Mouse (Mus musculus) liver, postnatal 0 days (tissue): ENCODE measurements at regions not wholly inside any gene's neighbourhood (a gene's known extent, or its start where the extent isn't known, plus 50 kb on each side); places are given as distances from the start of the nearest gene placed in this dataset.

ENCODE experiments used
- ATAC-seq: fragments of 200-750 bp; cut with Nextera tagmentation; 2 replicates; pipeline ENCODE4 v1.8.0; 2017; ENCODE audit warnings: mild to moderate bottlenecking, moderate library complexity
- DNase-seq: peaks from one replicate; pipeline ENCODE4 v3.0.0-alpha.2; 2016
- H3K27ac ChIP-seq: fragments of 300-500 bp; sonication (generic); 2 replicates; pipeline ENCODE4 v1.5.1; 2014; ENCODE audit warnings: antibody characterized with exemption, moderate library complexity, mild to moderate bottlenecking, low read depth
- H3K27me3 ChIP-seq: fragments of 300-500 bp; sonication (generic); 2 replicates; pipeline ENCODE4 v1.6.1; 2014; ENCODE audit warnings: low read length, control low read depth, mixed read lengths; ENCODE audit not compliant: insufficient read depth
- H3K36me3 ChIP-seq: fragments of 300-500 bp; sonication (generic); replicated peaks from 2 replicates; pipeline ENCODE4 v1.6.1; 2014; ENCODE audit warnings: mild to moderate bottlenecking, control low read depth, low read length, moderate library complexity, mixed read lengths; ENCODE audit not compliant: insufficient read depth
- H3K4me1 ChIP-seq: fragments of 300-500 bp; sonication (generic); 2 replicates; pipeline ENCODE4 v1.6.1; 2014; ENCODE audit warnings: antibody characterized with exemption, mild to moderate bottlenecking, control low read depth; ENCODE audit not compliant: insufficient read depth
- H3K4me2 ChIP-seq: fragments of 300-500 bp; sonication (generic); 2 replicates; pipeline ENCODE4 v1.6.1; 2014; ENCODE audit warnings: low read depth, mild to moderate bottlenecking, low read length, moderate library complexity, mixed read lengths
- H3K4me3 ChIP-seq: fragments of 300-500 bp; sonication (generic); 2 replicates; pipeline ENCODE4 v1.5.1; 2014; ENCODE audit warnings: low read depth, low read length
- H3K9ac ChIP-seq: fragments of 300-500 bp; sonication (generic); replicated peaks from 2 replicates; pipeline ENCODE4 v1.6.1; 2014; ENCODE audit warnings: mild to moderate bottlenecking, moderate library complexity
- H3K9me3 ChIP-seq: fragments of 300-500 bp; sonication (generic); 2 replicates; pipeline ENCODE4 v1.6.1; 2016; ENCODE audit warnings: mild to moderate bottlenecking, control low read depth, low read length, mixed read lengths
- CTCF ChIP-seq: sonication (generic); IDR thresholded peaks from 2 replicates; pipeline ENCODE4 v1.5.1; 2016; ENCODE audit warnings: antibody characterized with exemption, low read depth
- EP300 ChIP-seq: IDR thresholded peaks from 2 replicates; pipeline ENCODE4 v1.6.1; 2016; ENCODE audit warnings: antibody characterized with exemption, low read depth, mild to moderate bottlenecking
- WGBS: fragments of 180-500 bp; shearing (Covaris S2); extraction: QIAGEN DNeasy Blood & Tissue Kit; methylation state at CpG from one replicate; pipeline ENCODE4 v1.1.7; 2014; ENCODE audit not compliant: insufficient replicate concordance; 5-methylcytosine and 5-hydroxymethylcytosine counted together

GRCm38 (mm10) chr17:52448701-52449100 is 153.8 kb upstream of the Kcnh8 start:
- ATAC-seq (no peak), DNase-seq (no peak)
- TF ChIP-seq EP300 = no peak
- no peak for TF ChIP-seq CTCF
- no peaks in the 10 kb centered on the region for H3K27me3 ChIP-seq
- no peak overlapping the region for H3K4me3 ChIP-seq
- no peaks in the 10 kb centered on the region for H3K9me3 ChIP-seq
- H3K36me3 ChIP-seq = no peaks in the 10 kb centered on the region
- no peak overlapping the region for H3K27ac ChIP-seq
- H3K9ac ChIP-seq = no peak overlapping the region
- no peak overlapping the region for H3K4me2 ChIP-seq
- 29% methylated on average over 5 of the region's 5 CpGs for WGBS
- no peaks in the 10 kb centered on the region for H3K4me1 ChIP-seq

- TF ChIP-seq EP300 = no peak
- no peak for TF ChIP-seq CTCF
- Histone ChIP-seq H3K4me1 (no peaks in the 10 kb centered on the region), H3K9ac (no peak overlapping the region), H3K4me2 (no peak overlapping the region), H3K27ac (no peak overlapping the region), H3K27me3 (no peaks in the 10 kb centered on the region), H3K4me3 (no peak overlapping the region), H3K9me3 (no peaks in the 10 kb centered on the region), H3K36me3 (no peaks in the 10 kb centered on the region)
- DNase-seq (no peak), ATAC-seq (no peak)
- 63% methylated on average over 10 of the region's 10 CpGs for WGBS
These were observed 143.1 kb upstream of the Kcnh8 start for GRCm38 (mm10) chr17:52459303-52459996.

- no peaks in the 10 kb centered on the region for H3K27me3 ChIP-seq
- DNase-seq (no peak), ATAC-seq (no peak)
- no peak overlapping the region for H3K27ac ChIP-seq
- H3K4me2 ChIP-seq = no peak overlapping the region
- H3K4me1 ChIP-seq = no peaks in the 10 kb centered on the region
- 85% methylated on average over 5 of the region's 5 CpGs for WGBS
- no peaks in the 10 kb centered on the region for H3K36me3 ChIP-seq
- H3K9me3 ChIP-seq = no peaks in the 10 kb centered on the region
- no peak for TF ChIP-seq EP300
- TF ChIP-seq CTCF = no peak
- H3K4me3 ChIP-seq = no peak overlapping the region
- no peak overlapping the region for H3K9ac ChIP-seq
These were observed 142.5 kb upstream of the Kcnh8 start for GRCm38 (mm10) chr17:52459997-52460387.

GRCm38 (mm10) chr17:52461264-52461663 is 141.2 kb upstream of the Kcnh8 start:
- Histone ChIP-seq H3K4me2 (no peak overlapping the region), H3K4me1 (no peaks in the 10 kb centered on the region), H3K36me3 (no peaks in the 10 kb centered on the region), H3K9ac (no peak overlapping the region), H3K9me3 (no peaks in the 10 kb centered on the region), H3K4me3 (no peak overlapping the region), H3K27me3 (no peaks in the 10 kb centered on the region), H3K27ac (no peak overlapping the region)
- WGBS = 70% methylated on average over 11 of the region's 11 CpGs
- no peak for TF ChIP-seq CTCF
- no peak for TF ChIP-seq EP300
- DNase-seq = no peak
- ATAC-seq = no peak

- no peak for TF ChIP-seq EP300
- TF ChIP-seq CTCF = peak; percentile 49
- 39% methylated on average over 6 of the region's 6 CpGs for WGBS
These were observed 140.8 kb upstream of the Kcnh8 start for GRCm38 (mm10) chr17:52461709-52462141.

GRCm38 (mm10) chr17:52462361-52462760 is 140.1 kb upstream of the Kcnh8 start:
- Histone ChIP-seq H3K36me3 (no peaks in the 10 kb centered on the region), H3K9ac (no peak overlapping the region), H3K27me3 (no peaks in the 10 kb centered on the region), H3K9me3 (no peaks in the 10 kb centered on the region), H3K4me3 (no peak overlapping the region), H3K4me1 (no peaks in the 10 kb centered on the region), H3K27ac (no peak overlapping the region), H3K4me2 (no peak overlapping the region)
- ATAC-seq = no peak
- TF ChIP-seq CTCF (no peak), EP300 (no peak)
- 63% methylated on average over 9 of the region's 9 CpGs for WGBS
- DNase-seq = no peak

More at GRCm38 (mm10) chr17:52461709-52462141, 140.8 kb upstream of the Kcnh8 start:
- Histone ChIP-seq H3K4me1 (no peaks in the 10 kb centered on the region), H3K4me2 (no peak overlapping the region), H3K36me3 (no peaks in the 10 kb centered on the region), H3K4me3 (no peak overlapping the region), H3K9ac (no peak overlapping the region), H3K27me3 (no peaks in the 10 kb centered on the region), H3K27ac (no peak overlapping the region), H3K9me3 (no peaks in the 10 kb centered on the region)
- DNase-seq = no peak
- no peak for ATAC-seq
